Mouse (Mus musculus): Measurements from ENCODE around the gene Rbm47. TPM values are rescaled to one million over a fixed set of nuclear protein-coding genes. Genes with fewer than 3 reads are reported as not detected.

The Rbm47 gene
- total RNA-seq, 2 experiments from 2014 or later = 0.77 to 1.6 TPM

- no peak for DNase-seq (ENCODE audit: low spot score in 2 of 2)
These were observed 6.7 kb downstream of the Rbm47 start for GRCm38 (mm10) chr5:66166193-66166629.

GRCm38 (mm10) chr5:66165748-66166147, 7.2 kb downstream of the Rbm47 start:
- no peak for DNase-seq (ENCODE audit: low spot score in 2 of 2)

- no peak for DNase-seq (ENCODE audit: low spot score in 2 of 2)
These were observed 16.4 kb downstream of the Rbm47 start for GRCm38 (mm10) chr5:66156431-66156962.

GRCm38 (mm10) chr5:66154616-66155015, 18.3 kb downstream of the Rbm47 start:
- no peak for DNase-seq (ENCODE audit: low spot score in 2 of 2)

GRCm38 (mm10) chr5:66153486-66153885, 19.4 kb downstream of the Rbm47 start:
- DNase-seq (ENCODE audit: low spot score in 2 of 2) = no peak

- no peak for DNase-seq (ENCODE audit: low spot score in 2 of 2)
These were observed 21.4 kb downstream of the Rbm47 start for GRCm38 (mm10) chr5:66151301-66152188.

GRCm38 (mm10) chr5:66150706-66151300, 22.1 kb downstream of the Rbm47 start:
- peak; percentile 12 to 31 for DNase-seq (ENCODE audit: low spot score in 2 of 2)

- no peak for DNase-seq (ENCODE audit: low spot score in 2 of 2)
These were observed 22.7 kb downstream of the Rbm47 start for GRCm38 (mm10) chr5:66150106-66150705.

GRCm38 (mm10) chr5:66149571-66149970, 23.3 kb downstream of the Rbm47 start:
- DNase-seq (ENCODE audit: low spot score in 2 of 2) = no peak

GRCm38 (mm10) chr5:66149111-66149510, 23.8 kb downstream of the Rbm47 start:
- no peak for DNase-seq (ENCODE audit: low spot score in 2 of 2)

GRCm38 (mm10) chr5:66147313-66147712, 25.6 kb downstream of the Rbm47 start:
- no peak for DNase-seq (ENCODE audit: low spot score in 2 of 2)

GRCm38 (mm10) chr5:66145583-66145982, 27.3 kb downstream of the Rbm47 start:
- no peak for DNase-seq (ENCODE audit: low spot score in 2 of 2)

- no peak for DNase-seq (ENCODE audit: low spot score in 2 of 2)
These were observed 29.6 kb downstream of the Rbm47 start for GRCm38 (mm10) chr5:66143093-66144032.

GRCm38 (mm10) chr5:66141474-66141873, 31.4 kb downstream of the Rbm47 start:
- no peak for DNase-seq (ENCODE audit: low spot score in 2 of 2)

GRCm38 (mm10) chr5:66139634-66140295, 33.2 kb downstream of the Rbm47 start:
- no peak for DNase-seq (ENCODE audit: low spot score in 2 of 2)

- no peak for DNase-seq (ENCODE audit: low spot score in 2 of 2)
These were observed 33.7 kb downstream of the Rbm47 start for GRCm38 (mm10) chr5:66139171-66139570.

- DNase-seq (ENCODE audit: low spot score in 2 of 2) = no peak
These were observed 34.3 kb downstream of the Rbm47 start for GRCm38 (mm10) chr5:66138597-66138996.

- peak; percentile 32 to 44 for DNase-seq (ENCODE audit: low spot score in 2 of 2)
These were observed 35.7 kb downstream of the Rbm47 start for GRCm38 (mm10) chr5:66137250-66137649.

GRCm38 (mm10) chr5:66135853-66136210, 37.1 kb downstream of the Rbm47 start:
- no peak for DNase-seq (ENCODE audit: low spot score in 2 of 2)

- no peak for DNase-seq (ENCODE audit: low spot score in 2 of 2)
These were observed 37.6 kb downstream of the Rbm47 start for GRCm38 (mm10) chr5:66135161-66135852.
